Mouse (Mus musculus): ENCODE data around the gene Gzme. TPM values are rescaled to one million over a fixed set of nuclear protein-coding genes. Genes with fewer than 3 reads are reported as not detected.
"Not testable (repeated sequence)": the region's sequence is repeated elsewhere in the genome, so short reads cannot be mapped to it uniquely, and the experiment has no call there.

Gene Gzme
- polyA plus RNA-seq, 1 experiment from 2014 or later, result not detected

DNA sequence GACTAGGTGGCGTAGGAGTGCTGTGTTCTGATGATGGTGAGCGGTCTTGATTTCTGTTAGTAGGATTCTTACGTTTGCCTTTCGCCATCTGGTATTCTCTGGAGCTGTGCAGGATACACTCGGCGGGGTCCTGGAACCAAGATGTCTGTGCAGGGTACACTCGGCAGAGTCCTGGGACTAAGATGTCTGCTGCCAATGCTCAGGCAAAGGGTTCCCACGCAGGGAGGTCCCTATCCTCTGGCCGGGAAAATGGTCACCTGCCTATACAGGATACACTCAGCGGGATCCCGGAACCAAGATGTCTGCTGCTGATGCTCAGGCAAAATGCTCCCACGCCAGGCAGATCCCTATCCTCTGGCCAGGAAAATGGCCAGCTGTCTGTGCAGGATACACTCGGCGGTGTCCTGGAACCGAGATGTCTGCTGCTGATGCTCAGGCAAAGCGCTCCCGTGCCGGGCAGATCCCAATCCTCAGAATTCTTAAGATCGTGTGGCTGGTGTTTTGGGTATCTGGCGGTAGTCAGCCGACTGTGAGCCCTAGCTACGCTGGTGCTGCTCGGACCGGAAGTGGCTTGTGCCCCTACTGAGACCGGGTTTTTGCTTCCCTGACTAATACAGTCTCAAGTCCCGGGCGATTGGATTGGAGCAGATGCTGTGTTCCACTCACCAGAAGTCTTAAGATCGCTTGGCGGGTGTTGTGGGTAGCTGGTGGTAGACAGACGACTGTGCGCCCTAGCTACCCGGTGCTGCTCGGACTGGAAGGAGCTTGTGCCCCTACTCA is 4.7 kb downstream of the Gzme start:
- H3K27ac ChIP-seq (ENCODE audit: low read length); ATAC-seq; H3K4me2 ChIP-seq (ENCODE audit: low read length); H3K36me3 ChIP-seq (ENCODE audit: control insufficient read depth, insufficient read depth, low read length); H3K9me3 ChIP-seq (replicated peaks; ENCODE audit: control insufficient read depth, low read length, poor library complexity, severe bottlenecking); H3K9ac ChIP-seq (ENCODE audit: low read depth, low read length); H3K4me3 ChIP-seq (ENCODE audit: low read depth, low read length); H3K4me1 ChIP-seq (ENCODE audit: control insufficient read depth, insufficient read depth, low read length); H3K27me3 ChIP-seq (ENCODE audit: control insufficient read depth, insufficient read depth, low read depth, low read length): not testable (repeated sequence)
- WGBS, result 93% methylated on average over 33 of the region's 33 CpGs

DNA sequence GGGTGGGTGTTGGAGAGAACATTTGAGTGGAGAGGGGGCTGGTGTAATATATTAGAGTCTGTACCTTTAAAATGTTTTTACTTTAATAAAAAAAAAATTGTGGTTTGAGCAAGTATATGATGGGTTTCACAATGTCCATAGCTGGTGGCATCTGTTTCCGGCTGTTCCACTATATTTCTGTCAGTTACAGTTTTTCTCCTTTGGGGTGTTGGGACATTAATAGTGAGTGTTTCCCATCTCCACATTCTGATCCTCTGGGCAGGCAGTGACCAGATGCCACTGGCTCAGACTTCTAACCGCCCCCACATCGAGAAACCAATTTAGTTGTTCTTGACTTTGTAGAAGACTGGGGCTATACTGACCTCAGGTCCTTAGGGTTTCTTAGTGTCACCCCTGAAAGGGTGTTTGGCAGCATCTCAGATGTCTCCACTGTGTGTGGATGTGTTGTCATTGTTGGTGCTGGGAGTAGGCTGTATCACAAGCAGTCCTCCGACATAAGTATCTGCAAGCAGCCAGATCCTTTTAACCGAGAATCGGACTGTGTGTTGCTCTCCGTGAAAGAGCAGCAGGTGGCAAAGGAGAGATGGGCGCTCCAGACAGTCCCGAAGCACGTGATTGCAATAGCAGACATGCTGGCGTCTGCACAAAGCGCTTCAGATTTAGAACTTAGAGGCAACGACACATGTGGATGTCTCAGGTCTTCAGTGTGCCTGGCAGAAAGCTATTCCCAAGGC is 14.8 kb downstream of the Gzme start:
- no peak overlapping the region for H3K4me2 ChIP-seq (ENCODE audit: low read length)
- no peaks in the 10 kb centered on the region for H3K4me1 ChIP-seq (ENCODE audit: control insufficient read depth, insufficient read depth, low read length)
- no peak overlapping the region for H3K4me3 ChIP-seq (ENCODE audit: low read depth, low read length)
- no peak overlapping the region for H3K9ac ChIP-seq (ENCODE audit: low read depth, low read length)
- no peak overlapping the region for H3K27ac ChIP-seq (ENCODE audit: low read length)
- no peak for ATAC-seq
- H3K9me3 ChIP-seq (replicated peaks; ENCODE audit: control insufficient read depth, low read length, poor library complexity, severe bottlenecking), result no peaks in the 10 kb centered on the region
- no peaks in the 10 kb centered on the region for H3K36me3 ChIP-seq (ENCODE audit: control insufficient read depth, insufficient read depth, low read length)
- no peaks in the 10 kb centered on the region for H3K27me3 ChIP-seq (ENCODE audit: control insufficient read depth, insufficient read depth, low read depth, low read length)
- 81% methylated on average over 13 of the region's 13 CpGs for WGBS

DNA sequence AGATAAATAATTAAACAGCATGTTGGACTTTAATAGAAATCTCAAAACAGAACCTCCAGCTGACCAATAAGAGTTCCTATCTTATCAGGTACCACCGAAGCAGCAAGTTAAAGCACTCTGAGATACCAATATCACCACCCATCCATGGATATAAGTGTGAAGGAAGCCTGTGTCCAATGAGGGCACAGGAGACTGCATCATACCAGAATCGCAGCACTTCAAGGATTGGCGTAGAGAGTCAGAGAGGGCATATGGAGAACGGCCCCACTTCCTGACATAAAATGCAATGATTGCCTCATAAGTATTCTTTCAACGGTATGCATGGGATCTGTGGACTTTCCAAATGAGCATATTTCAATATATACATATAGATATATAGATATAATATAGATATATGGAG is 15.4 kb downstream of the Gzme start:
- H3K27ac ChIP-seq (ENCODE audit: low read length), result no peak overlapping the region
- no peaks in the 10 kb centered on the region for H3K4me1 ChIP-seq (ENCODE audit: control insufficient read depth, insufficient read depth, low read length)
- ATAC-seq, result no peak
- no peak overlapping the region for H3K4me2 ChIP-seq (ENCODE audit: low read length)
- no peaks in the 10 kb centered on the region for H3K27me3 ChIP-seq (ENCODE audit: control insufficient read depth, insufficient read depth, low read depth, low read length)
- H3K9me3 ChIP-seq (replicated peaks; ENCODE audit: control insufficient read depth, low read length, poor library complexity, severe bottlenecking), result no peaks in the 10 kb centered on the region
- 93% methylated on average over 5 of the region's 5 CpGs for WGBS
- no peak overlapping the region for H3K4me3 ChIP-seq (ENCODE audit: low read depth, low read length)
- H3K9ac ChIP-seq (ENCODE audit: low read depth, low read length), result no peak overlapping the region
- no peaks in the 10 kb centered on the region for H3K36me3 ChIP-seq (ENCODE audit: control insufficient read depth, insufficient read depth, low read length)

DNA sequence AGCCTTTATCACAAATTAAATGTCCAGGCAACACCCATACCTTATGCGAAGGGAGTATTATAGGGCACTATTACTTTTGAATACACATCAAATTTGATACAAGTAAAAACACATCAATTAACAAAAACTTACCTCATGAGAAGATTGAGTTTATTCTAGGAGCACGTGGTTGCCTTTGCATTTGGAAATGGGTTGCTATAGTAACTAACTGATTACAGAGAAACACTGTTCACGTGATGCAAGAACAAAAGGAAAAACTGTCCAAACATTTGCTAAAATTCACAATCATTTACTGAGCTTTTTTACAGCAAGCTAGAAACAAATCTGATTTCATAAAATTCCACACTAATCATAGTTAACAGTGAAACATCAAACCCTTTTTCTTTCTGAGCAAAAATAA is 17.0 kb downstream of the Gzme start:
- ATAC-seq, result no peak
- no peaks in the 10 kb centered on the region for H3K36me3 ChIP-seq (ENCODE audit: control insufficient read depth, insufficient read depth, low read length)
- no peak overlapping the region for H3K4me2 ChIP-seq (ENCODE audit: low read length)
- H3K9ac ChIP-seq (ENCODE audit: low read depth, low read length), result no peak overlapping the region
- no peaks in the 10 kb centered on the region for H3K27me3 ChIP-seq (ENCODE audit: control insufficient read depth, insufficient read depth, low read depth, low read length)
- no peak overlapping the region for H3K4me3 ChIP-seq (ENCODE audit: low read depth, low read length)
- no peaks in the 10 kb centered on the region for H3K9me3 ChIP-seq (replicated peaks; ENCODE audit: control insufficient read depth, low read length, poor library complexity, severe bottlenecking)
- no peaks in the 10 kb centered on the region for H3K4me1 ChIP-seq (ENCODE audit: control insufficient read depth, insufficient read depth, low read length)
- H3K27ac ChIP-seq (ENCODE audit: low read length), result no peak overlapping the region
- WGBS, result 73% methylated on average over 3 of the region's 3 CpGs

DNA sequence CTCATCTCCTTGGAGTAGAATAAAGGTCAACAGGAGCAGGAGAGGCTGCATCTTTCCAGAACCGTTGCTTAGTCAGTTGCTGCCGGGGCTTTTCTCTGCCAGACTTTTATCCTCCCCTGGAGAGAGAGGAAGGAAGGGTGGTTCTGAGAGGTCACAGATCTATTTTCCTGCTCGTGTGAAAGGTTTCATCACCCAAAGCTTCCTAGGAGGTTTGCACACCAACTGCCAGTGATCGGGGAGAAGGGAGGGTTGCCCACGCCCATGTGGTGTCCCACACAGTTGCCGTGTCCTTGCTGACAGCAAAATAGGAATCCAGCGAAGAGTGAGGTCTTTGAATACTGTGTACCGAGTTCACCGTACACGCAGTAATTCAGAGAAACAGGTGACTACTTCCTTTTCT is 18.0 kb downstream of the Gzme start, which contains the start of gene Ctsg:
Gene Ctsg, minus strand, starts transcription at position 189 of the 400 bp plus-strand sequence.
- ATAC-seq, result no peak
- H3K4me1 ChIP-seq (ENCODE audit: control insufficient read depth, insufficient read depth, low read length), result no peaks in the 10 kb centered on the region

DNA sequence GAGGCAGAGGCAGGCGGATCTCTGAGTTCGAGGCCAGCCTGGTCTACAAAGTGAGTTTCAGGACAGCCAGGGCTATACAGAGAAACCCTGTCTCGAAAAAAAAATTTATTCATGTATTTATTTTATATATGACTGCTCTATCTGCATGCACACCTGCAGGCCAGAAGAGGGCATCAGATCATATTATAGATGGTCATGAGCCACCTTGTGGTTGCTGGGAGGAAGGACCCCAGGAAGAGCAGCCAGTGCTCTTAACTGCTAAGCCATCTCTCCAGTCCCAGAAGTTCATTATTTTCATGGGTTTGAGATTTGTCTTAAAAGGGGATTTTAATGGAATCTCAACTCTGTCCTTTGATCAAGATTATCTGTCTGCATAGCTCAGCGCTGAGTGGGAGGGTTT is 21.5 kb downstream of the Gzme start:
- Histone ChIP-seq H3K9me3 (replicated peaks; ENCODE audit: control insufficient read depth, low read length, poor library complexity, severe bottlenecking) (no peaks in the 10 kb centered on the region), H3K9ac (ENCODE audit: low read depth, low read length) (no peak overlapping the region), H3K27ac (ENCODE audit: low read length) (no peak overlapping the region), H3K4me1 (ENCODE audit: control insufficient read depth, insufficient read depth, low read length) (no peaks in the 10 kb centered on the region), H3K36me3 (ENCODE audit: control insufficient read depth, insufficient read depth, low read length) (no peaks in the 10 kb centered on the region), H3K27me3 (ENCODE audit: control insufficient read depth, insufficient read depth, low read depth, low read length) (no peaks in the 10 kb centered on the region), H3K4me3 (ENCODE audit: low read depth, low read length) (no peak overlapping the region), H3K4me2 (ENCODE audit: low read length) (no peak overlapping the region)
- no peak for ATAC-seq
- 83% methylated on average over 4 of the region's 4 CpGs for WGBS

More for the DNA sequence above, 18.0 kb downstream of the Gzme start, which contains the start of gene Ctsg:
- 77% methylated on average over 10 of the region's 10 CpGs for WGBS
- Histone ChIP-seq H3K27me3 (ENCODE audit: control insufficient read depth, insufficient read depth, low read depth, low read length) (no peaks in the 10 kb centered on the region), H3K27ac (ENCODE audit: low read length) (no peak within 1 kb of the TSS), H3K4me3 (ENCODE audit: low read depth, low read length) (no peak within 1 kb of the TSS), H3K4me2 (ENCODE audit: low read length) (no peak within 1 kb of the TSS), H3K9me3 (replicated peaks; ENCODE audit: control insufficient read depth, low read length, poor library complexity, severe bottlenecking) (no peaks in the 10 kb centered on the region), H3K9ac (ENCODE audit: low read depth, low read length) (no peak within 1 kb of the TSS), H3K36me3 (ENCODE audit: control insufficient read depth, insufficient read depth, low read length) (no peaks in the 10 kb centered on the region)

DNA sequence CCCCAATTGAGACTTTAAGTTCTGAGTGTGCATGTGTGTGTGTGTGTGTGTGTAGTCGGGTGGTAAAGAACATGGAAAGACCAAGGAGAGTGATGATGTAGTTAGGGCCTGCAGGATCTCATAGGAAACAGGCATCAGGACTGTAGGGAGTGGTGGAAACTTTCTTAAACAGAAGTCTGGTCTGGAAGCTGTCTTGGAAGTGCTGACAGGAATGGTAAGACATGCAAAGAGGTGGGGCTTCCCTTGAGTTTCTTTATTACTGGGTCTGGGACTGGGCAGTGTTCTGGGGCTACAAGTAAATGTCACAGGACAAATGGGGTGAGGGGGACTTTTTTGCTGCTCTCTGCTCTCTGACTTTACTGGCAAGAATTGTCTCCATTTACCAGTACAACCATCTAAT is 22.8 kb downstream of the Gzme start:
- H3K9ac ChIP-seq (ENCODE audit: low read depth, low read length), result no peak overlapping the region
- no peak for ATAC-seq
- no peak overlapping the region for H3K4me2 ChIP-seq (ENCODE audit: low read length)

DNA sequence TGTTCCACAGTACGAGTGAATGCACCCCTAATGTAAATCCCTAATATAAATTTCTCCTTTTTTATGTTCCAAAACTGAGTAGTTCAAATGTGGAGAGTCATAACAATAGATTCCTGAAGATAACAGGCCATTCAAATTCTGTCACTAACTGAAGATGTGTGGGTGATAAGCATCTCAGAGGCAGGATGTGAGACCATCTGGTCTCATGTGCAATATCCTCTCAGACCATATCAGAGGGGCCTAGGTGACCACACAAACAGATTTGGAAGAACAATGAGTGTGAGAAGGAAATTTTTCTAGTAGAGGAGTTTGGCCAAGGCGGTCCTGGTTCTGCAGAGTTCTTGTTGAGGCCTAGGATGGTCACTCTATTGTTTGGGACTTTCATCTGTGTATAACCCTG is 27.1 kb downstream of the Gzme start:
- 78% methylated on average over 2 of the region's 2 CpGs for WGBS
- Histone ChIP-seq H3K9ac (ENCODE audit: low read depth, low read length) (no peak overlapping the region), H3K4me2 (ENCODE audit: low read length) (no peak overlapping the region), H3K36me3 (ENCODE audit: control insufficient read depth, insufficient read depth, low read length) (no peaks in the 10 kb centered on the region), H3K27ac (ENCODE audit: low read length) (no peak overlapping the region), H3K4me3 (ENCODE audit: low read depth, low read length) (no peak overlapping the region), H3K9me3 (replicated peaks; ENCODE audit: control insufficient read depth, low read length, poor library complexity, severe bottlenecking) (no peaks in the 10 kb centered on the region), H3K4me1 (ENCODE audit: control insufficient read depth, insufficient read depth, low read length) (no peaks in the 10 kb centered on the region), H3K27me3 (ENCODE audit: control insufficient read depth, insufficient read depth, low read depth, low read length) (no peaks in the 10 kb centered on the region)
- ATAC-seq, result no peak

More for the DNA sequence above, 22.8 kb downstream of the Gzme start:
- Histone ChIP-seq H3K27me3 (ENCODE audit: control insufficient read depth, insufficient read depth, low read depth, low read length) (no peaks in the 10 kb centered on the region), H3K9me3 (replicated peaks; ENCODE audit: control insufficient read depth, low read length, poor library complexity, severe bottlenecking) (no peaks in the 10 kb centered on the region), H3K4me3 (ENCODE audit: low read depth, low read length) (no peak overlapping the region), H3K4me1 (ENCODE audit: control insufficient read depth, insufficient read depth, low read length) (no peaks in the 10 kb centered on the region), H3K27ac (ENCODE audit: low read length) (no peak overlapping the region), H3K36me3 (ENCODE audit: control insufficient read depth, insufficient read depth, low read length) (no peaks in the 10 kb centered on the region)
- WGBS, result 81% methylated on average over 1 of the region's 1 CpGs

DNA sequence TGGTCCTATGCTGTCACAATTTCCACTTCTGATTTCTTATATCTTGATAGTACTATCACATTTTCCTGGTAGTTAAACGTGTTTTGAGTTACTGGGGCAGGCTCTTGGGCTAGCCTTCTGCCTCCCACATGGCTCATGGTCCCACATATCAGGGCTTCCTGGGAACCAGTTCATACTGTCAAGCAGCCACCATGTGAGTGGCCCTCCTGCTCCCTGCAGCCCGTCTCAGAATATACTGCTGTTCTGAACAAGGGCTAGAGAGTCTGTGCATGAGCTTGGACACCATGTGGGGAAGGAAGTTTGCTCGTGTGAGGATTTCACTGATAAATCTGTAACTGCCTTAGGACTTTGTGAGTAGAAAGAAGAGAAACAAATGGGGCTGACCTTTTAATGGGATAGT is 33.7 kb downstream of the Gzme start:
- no peaks in the 10 kb centered on the region for H3K36me3 ChIP-seq (ENCODE audit: control insufficient read depth, insufficient read depth, low read length)
- no peaks in the 10 kb centered on the region for H3K27me3 ChIP-seq (ENCODE audit: control insufficient read depth, insufficient read depth, low read depth, low read length)
- H3K27ac ChIP-seq (ENCODE audit: low read length), result no peak overlapping the region
- H3K4me3 ChIP-seq (ENCODE audit: low read depth, low read length), result no peak overlapping the region
- H3K4me2 ChIP-seq (ENCODE audit: low read length), result no peak overlapping the region
- no peaks in the 10 kb centered on the region for H3K4me1 ChIP-seq (ENCODE audit: control insufficient read depth, insufficient read depth, low read length)
- no peak for ATAC-seq
- WGBS, result 70% methylated on average over 3 of the region's 3 CpGs
- H3K9ac ChIP-seq (ENCODE audit: low read depth, low read length), result no peak overlapping the region
- no peaks in the 10 kb centered on the region for H3K9me3 ChIP-seq (replicated peaks; ENCODE audit: control insufficient read depth, low read length, poor library complexity, severe bottlenecking)
